Mouse (Mus musculus): ENCODE data around the gene Enho.
A peak's percentile ranks its signal among the peaks of the same experiment; 100 is the strongest.

Enho gene

DNA sequence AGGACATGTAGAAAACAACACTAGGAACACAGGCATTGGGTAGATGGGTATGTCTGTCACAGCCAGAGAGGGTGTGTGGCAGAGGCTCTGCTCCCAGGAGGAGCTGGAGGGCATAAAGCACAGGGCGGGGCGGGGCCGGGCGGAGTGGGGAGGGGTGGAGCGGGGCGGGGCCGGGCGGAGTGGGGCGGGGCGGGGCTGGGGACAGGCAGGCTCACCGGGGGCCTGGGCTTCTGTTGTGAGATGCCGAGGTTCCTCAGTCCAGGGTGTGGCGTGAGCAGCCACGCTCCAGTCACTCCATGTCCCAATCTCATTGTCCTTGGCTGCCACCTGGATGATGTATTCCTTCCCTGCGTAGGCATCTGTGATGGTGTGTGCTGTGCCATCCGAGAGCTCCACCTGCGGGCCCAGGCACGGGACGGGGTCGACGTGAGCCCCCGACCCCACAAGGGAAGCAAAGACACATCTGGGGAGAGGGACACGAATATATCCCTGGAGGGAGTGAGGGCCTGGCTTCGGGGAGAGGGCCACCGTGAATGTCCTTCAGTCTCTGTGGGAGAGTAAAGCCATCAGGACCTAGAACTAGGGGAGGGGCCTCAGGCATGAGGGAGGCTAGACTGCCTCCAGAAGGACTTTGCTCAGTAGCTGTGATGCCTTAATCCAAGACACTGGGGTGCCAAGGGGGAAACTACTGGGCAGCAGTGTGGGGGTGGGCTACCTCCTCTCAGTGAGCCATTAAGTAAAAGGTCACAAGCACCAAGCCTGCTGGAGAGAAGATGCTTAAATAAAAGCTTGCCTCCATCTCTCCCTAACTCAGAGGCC, 18.7 kb upstream of the Enho start:
- no peaks in the 10 kb centered on the region for H3K9me3 ChIP-seq (ENCODE audit: low read length)
- peak overlapping the region; percentile 43 for H3K4me3 ChIP-seq (replicated peaks; ENCODE audit: low read length)
- H3K4me1 ChIP-seq (replicated peaks; ENCODE audit: low read depth, low read length): peaks cover 45% of the 10 kb centered on the region
- TF ChIP-seq NANOG (IDR thresholded peaks at IDR 0.05; ENCODE audit: borderline replicate concordance, low read length): no peak
- TF ChIP-seq POU5F1 (IDR thresholded peaks at IDR 0.05; ENCODE audit: borderline replicate concordance, low read length): no peak
- TF ChIP-seq CTCF (conservative IDR thresholded peaks at IDR 0.05; ENCODE audit: low read length): no peak
- peaks cover 3% of the 10 kb centered on the region; the same call in 1 of the 2 replicates for H3K36me3 ChIP-seq (ENCODE audit: insufficient read depth, low read length)
- peaks cover 35% of the 10 kb centered on the region for H3K27me3 ChIP-seq (ENCODE audit: insufficient read depth, low read length)

DNA sequence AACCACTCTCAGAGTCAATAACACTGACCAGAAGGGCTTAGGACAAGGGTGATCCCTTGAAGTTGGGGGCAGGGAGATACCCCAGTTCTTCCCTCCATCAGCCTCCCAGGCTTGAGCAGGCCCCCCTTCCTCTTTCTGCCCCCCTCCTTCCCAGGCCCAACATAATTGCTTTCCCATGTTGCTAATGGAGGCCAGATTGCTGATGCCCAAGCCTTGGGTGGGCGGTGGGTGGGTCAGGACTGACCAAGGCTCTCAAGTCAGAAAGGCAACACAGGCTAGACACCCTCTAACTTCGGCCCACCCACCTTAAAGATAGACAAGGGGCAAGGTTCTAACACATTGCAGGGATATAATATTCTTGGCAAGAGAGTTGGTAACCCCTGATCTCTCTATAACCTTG, 15.4 kb upstream of the Enho start:
- Histone ChIP-seq H3K4me3 (replicated peaks; ENCODE audit: low read length) (no peak overlapping the region), H3K36me3 (ENCODE audit: insufficient read depth, low read length) (no peaks in the 10 kb centered on the region), H3K9me3 (ENCODE audit: low read length) (no peaks in the 10 kb centered on the region), H3K4me1 (replicated peaks; ENCODE audit: low read depth, low read length) (peaks cover 42% of the 10 kb centered on the region), H3K27me3 (ENCODE audit: insufficient read depth, low read length) (peaks cover 30% of the 10 kb centered on the region)
- TF ChIP-seq POU5F1 (IDR thresholded peaks at IDR 0.05; ENCODE audit: borderline replicate concordance, low read length) (no peak), NANOG (IDR thresholded peaks at IDR 0.05; ENCODE audit: borderline replicate concordance, low read length) (no peak), CTCF (conservative IDR thresholded peaks at IDR 0.05; ENCODE audit: low read length) (no peak)

DNA sequence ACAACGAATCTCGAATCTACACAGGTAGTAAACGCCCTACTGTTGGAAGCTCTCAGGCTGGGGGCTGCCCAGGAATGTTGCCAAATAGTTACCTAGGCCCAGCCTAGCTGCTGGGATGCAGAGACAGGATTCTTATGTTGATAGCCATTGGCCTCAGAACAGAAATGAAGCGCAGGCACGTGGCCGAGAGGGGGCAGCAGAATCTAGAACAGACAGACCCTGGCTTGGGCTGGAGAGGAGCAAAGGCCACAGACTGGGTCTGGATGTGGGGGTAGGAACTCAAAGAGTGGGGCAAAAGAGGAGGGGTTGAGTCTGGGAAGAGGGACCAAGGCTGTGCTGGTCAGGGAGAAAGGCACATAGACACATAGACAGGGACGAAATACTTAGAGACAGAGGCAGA, 14.1 kb upstream of the Enho start:
- 0 out of 2 replicates have a peak overlapping the region, but pooled peaks have one; percentile 2 for H3K4me3 ChIP-seq (replicated peaks; ENCODE audit: low read length)
- H3K4me1 ChIP-seq (replicated peaks; ENCODE audit: low read depth, low read length): peaks cover 37% of the 10 kb centered on the region
- peaks cover 35% of the 10 kb centered on the region for H3K27me3 ChIP-seq (ENCODE audit: insufficient read depth, low read length)
- no peaks in the 10 kb centered on the region for H3K9me3 ChIP-seq (ENCODE audit: low read length)
- no peaks in the 10 kb centered on the region for H3K36me3 ChIP-seq (ENCODE audit: insufficient read depth, low read length)
- peak; percentile 40 for TF ChIP-seq CTCF (conservative IDR thresholded peaks at IDR 0.05; ENCODE audit: low read length)
- no peak for TF ChIP-seq POU5F1 (IDR thresholded peaks at IDR 0.05; ENCODE audit: borderline replicate concordance, low read length)

DNA sequence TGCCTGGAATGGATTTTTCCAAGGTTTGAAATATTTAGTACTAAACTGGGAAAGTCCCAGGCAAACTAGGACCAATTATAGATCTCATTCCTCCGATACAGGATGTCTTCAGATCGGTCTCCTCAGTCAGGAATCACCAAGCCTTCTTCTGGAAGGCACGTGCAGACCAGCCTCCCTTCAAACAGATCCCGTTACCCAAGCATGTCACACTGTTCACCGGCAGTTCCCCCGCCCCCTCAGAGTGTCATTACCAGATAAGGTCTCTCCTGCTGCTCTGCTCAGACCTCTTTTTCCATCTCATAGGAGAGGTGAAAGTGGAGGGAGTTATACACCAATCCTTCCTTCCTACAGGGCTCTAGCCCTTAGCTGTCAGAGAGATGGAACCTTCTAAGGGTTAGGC, 13.6 kb upstream of the Enho start:
- Histone ChIP-seq H3K4me1 (replicated peaks; ENCODE audit: low read depth, low read length) (peaks cover 34% of the 10 kb centered on the region), H3K27me3 (ENCODE audit: insufficient read depth, low read length) (peaks cover 35% of the 10 kb centered on the region), H3K36me3 (ENCODE audit: insufficient read depth, low read length) (no peaks in the 10 kb centered on the region), H3K9me3 (ENCODE audit: low read length) (no peaks in the 10 kb centered on the region), H3K4me3 (replicated peaks; ENCODE audit: low read length) (0 out of 2 replicates have a peak overlapping the region, but pooled peaks have one; percentile 2)
- no peak for TF ChIP-seq NANOG (IDR thresholded peaks at IDR 0.05; ENCODE audit: borderline replicate concordance, low read length)
- TF ChIP-seq CTCF (conservative IDR thresholded peaks at IDR 0.05; ENCODE audit: low read length): no peak
- no peak for TF ChIP-seq POU5F1 (IDR thresholded peaks at IDR 0.05; ENCODE audit: borderline replicate concordance, low read length)

DNA sequence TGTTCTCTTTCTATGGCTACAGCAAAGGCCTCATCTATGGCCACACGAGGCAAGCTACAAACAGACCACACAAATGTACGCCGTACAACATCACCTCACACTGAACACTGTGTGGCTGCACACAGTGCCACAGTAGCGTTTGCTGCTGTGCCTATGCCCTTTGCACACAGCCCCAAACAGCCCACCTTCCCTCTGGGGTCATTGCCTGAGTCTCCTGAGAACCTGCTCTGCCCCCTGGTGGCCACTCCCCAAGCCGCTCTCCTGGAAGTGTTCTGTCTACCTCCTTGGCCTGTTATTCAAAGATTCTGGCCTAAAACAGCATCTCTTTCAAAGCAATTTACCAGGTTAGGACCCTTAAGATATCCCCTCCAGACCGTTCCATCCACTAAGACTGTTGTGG, 13.2 kb upstream of the Enho start:
- no peaks in the 10 kb centered on the region for H3K36me3 ChIP-seq (ENCODE audit: insufficient read depth, low read length)
- no peak overlapping the region for H3K4me3 ChIP-seq (replicated peaks; ENCODE audit: low read length)
- peaks cover 35% of the 10 kb centered on the region for H3K27me3 ChIP-seq (ENCODE audit: insufficient read depth, low read length)
- H3K9me3 ChIP-seq (ENCODE audit: low read length): no peaks in the 10 kb centered on the region
- H3K4me1 ChIP-seq (replicated peaks; ENCODE audit: low read depth, low read length): peaks cover 35% of the 10 kb centered on the region
- no peak for TF ChIP-seq NANOG (IDR thresholded peaks at IDR 0.05; ENCODE audit: borderline replicate concordance, low read length)
- no peak for TF ChIP-seq POU5F1 (IDR thresholded peaks at IDR 0.05; ENCODE audit: borderline replicate concordance, low read length)
- peak; percentile 75 for TF ChIP-seq CTCF (conservative IDR thresholded peaks at IDR 0.05; ENCODE audit: low read length)

DNA sequence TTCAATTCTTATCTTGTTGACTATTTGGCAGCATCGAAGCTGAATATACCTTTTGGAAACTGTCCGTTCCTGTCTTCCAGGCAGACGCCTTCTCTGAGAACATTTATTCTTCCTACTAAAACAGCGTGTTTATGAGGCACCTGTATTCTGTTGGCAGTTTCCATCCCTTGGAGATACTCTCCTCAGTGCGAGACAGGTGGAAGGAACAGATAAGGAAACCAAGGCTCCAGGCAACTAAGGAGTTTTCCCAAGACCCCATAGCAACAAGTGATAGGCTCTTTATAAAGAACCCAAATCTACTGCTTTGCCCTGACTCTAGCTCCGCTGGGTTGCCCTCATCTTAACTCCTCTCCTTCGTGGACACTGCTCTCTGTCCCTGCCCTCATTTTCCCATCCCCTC, 8.5 kb upstream of the Enho start:
- Histone ChIP-seq H3K9me3 (ENCODE audit: low read length) (no peaks in the 10 kb centered on the region; the same call in 1 of the 2 replicates), H3K4me1 (replicated peaks; ENCODE audit: low read depth, low read length) (peaks cover 24% of the 10 kb centered on the region), H3K27me3 (ENCODE audit: insufficient read depth, low read length) (peaks cover 7% of the 10 kb centered on the region; the same call in 1 of the 2 replicates), H3K36me3 (ENCODE audit: insufficient read depth, low read length) (no peaks in the 10 kb centered on the region), H3K4me3 (replicated peaks; ENCODE audit: low read length) (no peak overlapping the region)
- TF ChIP-seq NANOG (IDR thresholded peaks at IDR 0.05; ENCODE audit: borderline replicate concordance, low read length) (no peak), POU5F1 (IDR thresholded peaks at IDR 0.05; ENCODE audit: borderline replicate concordance, low read length) (no peak), CTCF (conservative IDR thresholded peaks at IDR 0.05; ENCODE audit: low read length) (no peak)

DNA sequence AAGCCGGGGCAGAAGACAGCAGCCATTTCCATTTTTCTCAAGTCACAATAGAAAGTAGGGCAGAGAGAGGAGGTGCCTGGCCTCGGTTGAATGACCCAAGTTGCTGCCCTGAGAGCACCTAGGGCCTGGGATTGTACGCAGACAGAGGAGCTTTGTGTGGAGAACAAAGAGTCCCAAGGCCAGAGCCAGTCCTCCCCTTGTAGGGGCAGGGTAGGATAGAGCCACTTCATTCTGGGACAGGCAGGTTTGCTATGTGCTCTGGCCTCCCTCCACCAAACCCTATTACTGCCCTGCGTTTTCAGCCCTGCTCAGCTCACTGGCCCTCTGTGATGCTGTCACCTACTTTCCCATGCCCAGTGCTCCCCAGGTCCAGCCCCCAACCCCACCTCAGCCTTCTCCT, 8.0 kb upstream of the Enho start:
- H3K4me1 ChIP-seq (replicated peaks; ENCODE audit: low read depth, low read length): peaks cover 19% of the 10 kb centered on the region
- H3K4me3 ChIP-seq (replicated peaks; ENCODE audit: low read length): no peak overlapping the region
- H3K9me3 ChIP-seq (ENCODE audit: low read length): no peaks in the 10 kb centered on the region; the same call in 1 of the 2 replicates
- no peak for TF ChIP-seq POU5F1 (IDR thresholded peaks at IDR 0.05; ENCODE audit: borderline replicate concordance, low read length)
- TF ChIP-seq NANOG (IDR thresholded peaks at IDR 0.05; ENCODE audit: borderline replicate concordance, low read length): no peak
- TF ChIP-seq CTCF (conservative IDR thresholded peaks at IDR 0.05; ENCODE audit: low read length): no peak
- peaks cover 7% of the 10 kb centered on the region; the same call in 1 of the 2 replicates for H3K27me3 ChIP-seq (ENCODE audit: insufficient read depth, low read length)
- no peaks in the 10 kb centered on the region for H3K36me3 ChIP-seq (ENCODE audit: insufficient read depth, low read length)

DNA sequence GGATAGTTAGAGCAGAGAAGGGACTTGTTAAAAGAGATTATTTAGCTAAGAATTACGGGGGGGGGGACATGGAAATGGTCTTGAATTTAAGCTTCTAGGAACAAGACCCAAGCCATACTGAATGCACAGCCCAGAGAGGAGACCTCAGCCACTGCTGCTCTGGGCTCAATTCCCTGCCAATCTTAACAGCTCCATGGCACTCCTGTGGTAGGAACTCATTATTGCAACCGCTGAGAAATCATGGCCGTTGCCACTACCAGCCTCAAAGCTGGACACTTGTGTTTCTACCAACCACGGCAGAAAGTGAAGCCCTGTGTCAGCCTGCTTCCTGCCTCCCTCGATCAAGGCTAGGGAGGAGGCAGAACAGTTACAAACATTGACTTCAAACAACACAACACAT, 5.4 kb upstream of the Enho start:
- no peaks in the 10 kb centered on the region for H3K36me3 ChIP-seq (ENCODE audit: insufficient read depth, low read length)
- no peak overlapping the region for H3K4me3 ChIP-seq (replicated peaks; ENCODE audit: low read length)
- H3K4me1 ChIP-seq (replicated peaks; ENCODE audit: low read depth, low read length): peaks cover 13% of the 10 kb centered on the region
- peaks cover 26% of the 10 kb centered on the region for H3K27me3 ChIP-seq (ENCODE audit: insufficient read depth, low read length)
- TF ChIP-seq NANOG (IDR thresholded peaks at IDR 0.05; ENCODE audit: borderline replicate concordance, low read length): no peak
- no peak for TF ChIP-seq CTCF (conservative IDR thresholded peaks at IDR 0.05; ENCODE audit: low read length)
- TF ChIP-seq POU5F1 (IDR thresholded peaks at IDR 0.05; ENCODE audit: borderline replicate concordance, low read length): no peak
- no peaks in the 10 kb centered on the region; the same call in 1 of the 2 replicates for H3K9me3 ChIP-seq (ENCODE audit: low read length)
